Mouse (Mus musculus) CH12.LX (cell line): Measurements from ENCODE around the gene Fads3. TPM values are rescaled to one million over a fixed set of nuclear protein-coding genes. Genes with fewer than 3 reads are reported as not detected.

ENCODE experiments used
- DNase-seq: peaks from one replicate; pipeline ENCODE4 v3.0.0-alpha.2; 2013; ENCODE audit errors: extremely low read depth
- H3K27ac ChIP-seq: 2 replicates; pipeline ENCODE4 v1.5.1; 2012; ENCODE audit warnings: low read depth, mild to moderate bottlenecking, control low read depth, moderate library complexity; ENCODE audit not compliant: insufficient read depth
- H3K27me3 ChIP-seq: replicated peaks from 2 replicates; pipeline ENCODE3; 2012; ENCODE audit warnings: inconsistent platforms
- H3K36me3 ChIP-seq, 2 experiments: replicated peaks in 1 of 2; 2 replicates each; pipeline versions ENCODE3 to v1.6.1; 2012; ENCODE audit warnings: inconsistent platforms in 1 of 2, low read length in 1 of 2, mild to moderate bottlenecking in 1 of 2, mixed read lengths in 1 of 2, moderate library complexity in 1 of 2; ENCODE audit not compliant: control insufficient read depth in 1 of 2, insufficient read depth in 1 of 2
- H3K4me1 ChIP-seq, 2 experiments: 2 replicates each; pipeline ENCODE4 v1.6.1; 2012; ENCODE audit warnings: inconsistent platforms in 1 of 2, moderate library complexity in 1 of 2; ENCODE audit not compliant: insufficient read depth in 2 of 2, control insufficient read depth in 1 of 2
- H3K4me2 ChIP-seq: 2 replicates; pipeline ENCODE4 v1.6.1; 2012; ENCODE audit warnings: low read depth, mild to moderate bottlenecking, control low read depth; ENCODE audit not compliant: poor library complexity, insufficient read depth, severe bottlenecking
- H3K4me3 ChIP-seq, 3 experiments: fragments of 150-350 bp in 1 of 3; sonication (generic) in 1 of 3; replicated peaks in 1 of 3; 2 replicates each; pipeline versions ENCODE3 to v1.5.1; 2011 to 2012; ENCODE audit warnings: low read depth in 2 of 3, low read length in 2 of 3, mild to moderate bottlenecking in 2 of 3, moderate library complexity in 2 of 3, control low read depth in 1 of 3, improper control_type of control experiment in 1 of 3, inconsistent platforms in 1 of 3, mixed read lengths in 1 of 3; ENCODE audit not compliant: poor library complexity in 1 of 3
- H3K79me2 ChIP-seq: replicated peaks from 2 replicates; pipeline ENCODE4 v1.6.1; 2012; ENCODE audit warnings: mild to moderate bottlenecking, moderate library complexity; ENCODE audit not compliant: control insufficient read depth, poor library complexity, insufficient read depth, severe bottlenecking; ENCODE audit errors: extremely low read depth
- H3K9ac ChIP-seq: 2 replicates; pipeline ENCODE4 v1.6.1; 2012; ENCODE audit warnings: low read depth, mild to moderate bottlenecking, control low read depth, moderate library complexity; ENCODE audit not compliant: insufficient read depth
- H3K9me3 ChIP-seq: replicated peaks from 2 replicates; pipeline ENCODE3; 2012; ENCODE audit warnings: low read length, inconsistent platforms, mixed read lengths
- CHD1 ChIP-seq: IDR thresholded peaks from 2 replicates; pipeline ENCODE4 v1.6.1; 2012; ENCODE audit warnings: low read depth, low read length, improper control_type of control experiment, inconsistent platforms
- CHD2 ChIP-seq: IDR thresholded peaks from 2 replicates; pipeline ENCODE4 v1.6.1; 2011; ENCODE audit warnings: low read length, improper control_type of control experiment
- CTCF ChIP-seq, 2 experiments: IDR thresholded peaks in 1 of 2; conservative IDR thresholded peaks in 1 of 2; 2 replicates each; pipeline ENCODE4 v1.5.1; 2011 to 2012; ENCODE audit warnings: low read depth in 2 of 2, low read length in 2 of 2, improper control_type of control experiment in 1 of 2, inconsistent platforms in 1 of 2, mild to moderate bottlenecking in 1 of 2, moderate library complexity in 1 of 2
- EP300 ChIP-seq: IDR thresholded peaks from 2 replicates; pipeline ENCODE4 v1.6.1; 2011; ENCODE audit warnings: low read length, improper control_type of control experiment
- HCFC1 ChIP-seq: IDR thresholded peaks from 2 replicates; pipeline ENCODE4 v1.6.1; 2012; ENCODE audit warnings: low read depth, mild to moderate bottlenecking, inconsistent platforms, low read length, improper control_type of control experiment
- IRF4 ChIP-seq: IDR thresholded peaks from 2 replicates; pipeline ENCODE4 v1.6.1; 2014; ENCODE audit warnings: low read depth, mild to moderate bottlenecking, inconsistent platforms, low read length, improper control_type of control experiment
- JUN ChIP-seq: IDR thresholded peaks from 2 replicates; pipeline ENCODE4 v1.6.1; 2011; ENCODE audit warnings: low read depth, mild to moderate bottlenecking, low read length, improper control_type of control experiment, moderate library complexity; ENCODE audit not compliant: insufficient read depth
- MEF2A ChIP-seq: IDR thresholded peaks from 2 replicates; pipeline ENCODE4 v1.6.1; 2014; ENCODE audit warnings: low read depth, mild to moderate bottlenecking, inconsistent platforms, low read length, improper control_type of control experiment, borderline replicate concordance
- MXI1 ChIP-seq: IDR thresholded peaks from 2 replicates; pipeline ENCODE4 v1.6.1; 2011; ENCODE audit warnings: mild to moderate bottlenecking, low read depth, low read length, improper control_type of control experiment
- MYC ChIP-seq: IDR thresholded peaks from 2 replicates; pipeline ENCODE4 v1.6.1; 2011; ENCODE audit warnings: low read depth, mild to moderate bottlenecking, improper control_type of control experiment, low read length
- NELFE ChIP-seq: IDR thresholded peaks from 2 replicates; pipeline ENCODE4 v1.6.1; 2011; ENCODE audit warnings: low read depth, low read length, improper control_type of control experiment
- NRF1 ChIP-seq: IDR thresholded peaks from 2 replicates; pipeline ENCODE4 v1.6.1; 2014; ENCODE audit warnings: low read depth, mild to moderate bottlenecking, inconsistent platforms, low read length, improper control_type of control experiment, moderate library complexity
- PAX5 ChIP-seq: IDR thresholded peaks from 2 replicates; pipeline ENCODE4 v1.6.1; 2012; ENCODE audit warnings: low read length, inconsistent platforms, mixed read lengths
- POLR2A ChIP-seq: IDR thresholded peaks from 2 replicates; pipeline ENCODE4 v1.6.1; 2011; ENCODE audit warnings: low read depth, mild to moderate bottlenecking, improper control_type of control experiment, low read length
- RCOR1 ChIP-seq: conservative IDR thresholded peaks from 2 replicates; pipeline ENCODE4 v1.6.1; 2012; ENCODE audit warnings: low read depth, mild to moderate bottlenecking, inconsistent platforms, low read length, improper control_type of control experiment
- TBP ChIP-seq: conservative IDR thresholded peaks from 2 replicates; pipeline ENCODE4 v1.6.1; 2011; ENCODE audit warnings: low read depth, low read length, improper control_type of control experiment
- ZC3H11A ChIP-seq: IDR thresholded peaks from 2 replicates; pipeline ENCODE4 v1.6.1; 2012; ENCODE audit warnings: low read depth, mild to moderate bottlenecking, inconsistent platforms, low read length, improper control_type of control experiment
- ZKSCAN1 ChIP-seq: IDR thresholded peaks from 2 replicates; pipeline ENCODE4 v1.6.1; 2012; ENCODE audit warnings: low read depth, inconsistent platforms, low read length, improper control_type of control experiment, borderline replicate concordance
- ZMIZ1 ChIP-seq: IDR thresholded peaks from 2 replicates; pipeline ENCODE4 v1.6.1; 2012; ENCODE audit warnings: low read depth, mild to moderate bottlenecking, inconsistent platforms, low read length, improper control_type of control experiment
- dilution Hi-C: fragments of 300-500 bp; cut with MboI; formaldehyde crosslinking; loops from 2 replicates; pipeline ENCODE4 v1.14.3; 2020; ENCODE audit warnings: low sequenced_read_pairs; ENCODE audit not compliant: extremely low pct_unique_long_range_greater_than_20kb, extremely low pct_ligation_motif_present
- in situ Hi-C: fragments of 300-500 bp; cut with MboI; formaldehyde crosslinking; loops from 3 replicates; pipeline ENCODE4 v1.14.3; 2019; ENCODE audit warnings: low sequenced_read_pairs, low pct_ligation_motif_present, low pct_unique_long_range_greater_than_20kb, mixed read lengths
- polyA plus RNA-seq: library from polyadenylated mRNA; unstranded; fragments of >175 nt; gene quantifications from 2 replicates; pipeline ENCODE4 v1.2.1, GENCODE M21; 2012; ENCODE audit warnings: low read depth; ENCODE audit not compliant: insufficient read length
- total RNA-seq, 2 experiments: library from RNA; depleted of rRNA; stranded (reverse); fragments of 300-350 nt in 1 of 2; fragments of >200 nt in 1 of 2; gene quantifications; 2 replicates each; pipeline ENCODE4 v1.2.3; 2012 to 2014

The Fads3 gene
- total and polyA plus RNA-seq, 3 experiments: 0.29 to 1.1 TPM; not detected in 1

DNA sequence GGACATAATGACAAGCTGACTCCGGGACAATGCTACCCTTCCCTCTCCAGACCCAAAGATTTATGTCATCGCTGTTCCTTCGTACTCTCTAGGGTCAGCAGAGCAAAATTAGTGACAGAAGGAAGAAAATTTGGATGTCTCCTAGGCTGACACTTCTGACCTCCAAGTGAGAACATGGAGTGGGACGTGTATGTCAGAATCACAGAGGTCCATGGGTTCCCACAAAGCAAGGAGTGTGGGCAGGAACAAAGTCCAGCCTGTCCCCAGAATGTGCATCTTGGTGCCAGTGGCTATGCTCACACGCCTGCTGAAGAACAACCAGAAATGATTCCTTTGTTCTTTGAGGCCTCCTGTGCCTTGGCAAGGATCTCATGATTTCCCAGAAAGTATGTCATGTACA is 31.8 kb downstream of the Fads3 start:
- H3K27me3 ChIP-seq: no peaks in the 10 kb centered on the region
- in situ Hi-C loops (no loop called here), dilution Hi-C loops (no loop called here)
- H3K27ac ChIP-seq: no peak overlapping the region
- no peak overlapping the region for H3K9ac ChIP-seq
- H3K79me2 ChIP-seq: no peaks in the 10 kb centered on the region
- no peak overlapping the region for H3K4me3 ChIP-seq
- no peak overlapping the region for H3K4me2 ChIP-seq
- TF ChIP-seq POLR2A (no peak), MXI1 (no peak), HCFC1 (no peak), NELFE (no peak), ZC3H11A (no peak), PAX5 (no peak)
- no peaks in the 10 kb centered on the region for H3K36me3 ChIP-seq
- peaks cover 18% of the 10 kb centered on the region for H3K9me3 ChIP-seq
- H3K4me1 ChIP-seq: peaks cover 3 to 25% of the 10 kb centered on the region in 2 experiments; a peak in 2 of 4 replicates
- no peak for DNase-seq

GRCm38 (mm10) chr19:10078392-10078791 is 37.0 kb downstream of the Fads3 start:
- dilution Hi-C loops: no loop called here
- Histone ChIP-seq H3K4me1 (no peaks in the 10 kb centered on the region), H3K4me3 (no peak overlapping the region), H3K27me3 (no peaks in the 10 kb centered on the region), H3K79me2 (no peaks in the 10 kb centered on the region), H3K27ac (no peak overlapping the region), H3K9ac (no peak overlapping the region), H3K9me3 (no peaks in the 10 kb centered on the region), H3K36me3 (no peaks in the 10 kb centered on the region), H3K4me2 (no peak overlapping the region)
- in situ Hi-C loops: no loop called here
- no peak for DNase-seq
- TF ChIP-seq CHD1 (no peak), PAX5 (no peak), JUN (no peak), MEF2A (no peak), MYC (no peak), CHD2 (no peak), NRF1 (no peak), RCOR1 (no peak), ZC3H11A (no peak), TBP (no peak), EP300 (no peak)

- no peak overlapping the region for H3K27ac ChIP-seq
- no peak overlapping the region for H3K4me2 ChIP-seq
- H3K9me3 ChIP-seq: no peaks in the 10 kb centered on the region
- dilution Hi-C loops: no loop called here
- H3K4me3 ChIP-seq: no peak overlapping the region
- TF ChIP-seq IRF4 (no peak), TBP (no peak), ZKSCAN1 (no peak), EP300 (no peak), CTCF (conservative IDR thresholded peaks at IDR 0.05 in 1 of 2, IDR thresholded peaks at IDR 0.05 in 1 of 2; ENCODE audit: low read depth in 2 of 2, low read length in 2 of 2) (no peak), JUN (no peak), ZMIZ1 (no peak), NRF1 (no peak)
- TF ChIP-seq, all 38 proteins: peak for 0
- Histone ChIP-seq H3K9ac (no peak overlapping the region), H3K4me1 (no peaks in the 10 kb centered on the region), H3K36me3 (no peaks in the 10 kb centered on the region), H3K79me2 (no peaks in the 10 kb centered on the region), H3K27me3 (no peaks in the 10 kb centered on the region)
- DNase-seq: no peak
- in situ Hi-C loops: no loop called here
Observed at GRCm38 (mm10) chr19:10080384-10080783, 39.0 kb downstream of the Fads3 start.
